Mouse (Mus musculus) liver, postnatal 0 days (tissue): ENCODE results near the gene Dock1. TPM values are rescaled to one million over a fixed set of nuclear protein-coding genes. Genes with fewer than 3 reads are reported as not detected.

Experiments
- ATAC-seq: fragments of 200-750 bp; cut with Nextera tagmentation; 2 replicates; pipeline ENCODE4 v1.8.0; 2017; ENCODE audit warnings: mild to moderate bottlenecking, moderate library complexity
- DNase-seq: peaks from one replicate; pipeline ENCODE4 v3.0.0-alpha.2; 2016
- H3K27ac ChIP-seq: fragments of 300-500 bp; sonication (generic); 2 replicates; pipeline ENCODE4 v1.5.1; 2014; ENCODE audit warnings: antibody characterized with exemption, moderate library complexity, mild to moderate bottlenecking, low read depth
- H3K27me3 ChIP-seq: fragments of 300-500 bp; sonication (generic); 2 replicates; pipeline ENCODE4 v1.6.1; 2014; ENCODE audit warnings: low read length, control low read depth, mixed read lengths; ENCODE audit not compliant: insufficient read depth
- H3K36me3 ChIP-seq: fragments of 300-500 bp; sonication (generic); replicated peaks from 2 replicates; pipeline ENCODE4 v1.6.1; 2014; ENCODE audit warnings: mild to moderate bottlenecking, control low read depth, low read length, moderate library complexity, mixed read lengths; ENCODE audit not compliant: insufficient read depth
- H3K4me1 ChIP-seq: fragments of 300-500 bp; sonication (generic); 2 replicates; pipeline ENCODE4 v1.6.1; 2014; ENCODE audit warnings: antibody characterized with exemption, mild to moderate bottlenecking, control low read depth; ENCODE audit not compliant: insufficient read depth
- H3K4me2 ChIP-seq: fragments of 300-500 bp; sonication (generic); 2 replicates; pipeline ENCODE4 v1.6.1; 2014; ENCODE audit warnings: low read depth, mild to moderate bottlenecking, low read length, moderate library complexity, mixed read lengths
- H3K4me3 ChIP-seq: fragments of 300-500 bp; sonication (generic); 2 replicates; pipeline ENCODE4 v1.5.1; 2014; ENCODE audit warnings: low read depth, low read length
- H3K9ac ChIP-seq: fragments of 300-500 bp; sonication (generic); replicated peaks from 2 replicates; pipeline ENCODE4 v1.6.1; 2014; ENCODE audit warnings: mild to moderate bottlenecking, moderate library complexity
- H3K9me3 ChIP-seq: fragments of 300-500 bp; sonication (generic); 2 replicates; pipeline ENCODE4 v1.6.1; 2016; ENCODE audit warnings: mild to moderate bottlenecking, control low read depth, low read length, mixed read lengths
- CTCF ChIP-seq: sonication (generic); IDR thresholded peaks from 2 replicates; pipeline ENCODE4 v1.5.1; 2016; ENCODE audit warnings: antibody characterized with exemption, low read depth
- EP300 ChIP-seq: IDR thresholded peaks from 2 replicates; pipeline ENCODE4 v1.6.1; 2016; ENCODE audit warnings: antibody characterized with exemption, low read depth, mild to moderate bottlenecking
- WGBS: fragments of 180-500 bp; shearing (Covaris S2); extraction: QIAGEN DNeasy Blood & Tissue Kit; methylation state at CpG from one replicate; pipeline ENCODE4 v1.1.7; 2014; ENCODE audit not compliant: insufficient replicate concordance; 5-methylcytosine and 5-hydroxymethylcytosine counted together
- polyA plus RNA-seq: library from polyadenylated mRNA; unstranded; fragments of >200 nt; fragmentation: Nextera tagmentation; extraction: Ambion mirVana; gene quantifications from 2 replicates; pipeline ENCODE4 v1.2.1, GENCODE M21; 2015

Gene Dock1
- polyA plus RNA-seq, 1 experiment from 2014 or later, result 3.2 TPM

GRCm38 (mm10) chr7:134773761-134774415 lies 103.4 kb downstream of the Dock1 start:
- WGBS, result 71% methylated on average over 6 of the region's 6 CpGs
- DNase-seq (no peak), ATAC-seq (no peak)
- Histone ChIP-seq H3K4me1 (no peaks in the 10 kb centered on the region), H3K4me3 (no peak overlapping the region), H3K27me3 (no peaks in the 10 kb centered on the region), H3K4me2 (no peak overlapping the region), H3K9me3 (no peaks in the 10 kb centered on the region), H3K36me3 (peaks cover 26% of the 10 kb centered on the region), H3K27ac (no peak overlapping the region), H3K9ac (no peak overlapping the region)
- TF ChIP-seq CTCF (no peak), EP300 (no peak)

DNA sequence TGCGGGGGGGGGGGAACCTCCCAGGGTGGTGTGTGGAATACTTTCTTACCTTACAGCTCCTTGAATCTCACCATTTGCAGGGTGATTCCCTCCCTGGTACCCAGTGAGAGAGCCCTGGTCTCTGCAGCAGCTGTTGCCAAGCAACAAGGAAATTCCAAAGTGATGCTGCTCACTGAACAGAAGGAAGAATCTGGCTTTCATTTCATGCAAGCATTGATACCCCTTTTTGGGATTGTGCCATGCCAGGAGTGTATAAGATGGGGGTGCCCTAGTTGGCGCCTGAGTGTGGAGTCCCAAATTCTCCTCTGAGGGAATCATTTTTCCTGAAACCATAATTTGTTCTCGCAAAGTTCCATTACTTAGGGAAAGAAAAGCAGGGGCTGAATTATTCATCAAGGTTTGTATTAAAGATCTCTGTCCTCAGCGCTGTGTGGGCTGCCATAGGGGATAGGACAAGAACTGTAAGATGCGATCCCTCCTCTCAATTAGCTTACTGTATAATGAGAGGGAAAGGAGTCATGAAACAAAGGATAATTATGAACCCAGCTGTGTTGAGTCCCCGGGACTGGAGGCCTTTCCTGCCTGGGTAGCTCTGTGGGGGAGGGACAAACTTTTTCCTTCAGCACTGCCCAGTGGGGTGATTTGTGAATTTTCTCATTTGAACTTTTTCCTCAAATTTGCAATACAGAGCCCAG lies 104.2 kb downstream of the Dock1 start:
- DNase-seq (no peak), ATAC-seq (no peak)
- no peaks in the 10 kb centered on the region for H3K9me3 ChIP-seq
- TF ChIP-seq CTCF, result no peak
- TF ChIP-seq EP300, result no peak
- H3K36me3 ChIP-seq, result peaks cover 26% of the 10 kb centered on the region
- no peaks in the 10 kb centered on the region for H3K4me1 ChIP-seq
- H3K9ac ChIP-seq, result no peak overlapping the region
- H3K27ac ChIP-seq, result no peak overlapping the region
- no peaks in the 10 kb centered on the region for H3K27me3 ChIP-seq
- no peak overlapping the region for H3K4me2 ChIP-seq
- H3K4me3 ChIP-seq, result no peak overlapping the region
- 76% methylated on average over 6 of the region's 6 CpGs for WGBS

- no peak for ATAC-seq
- H3K4me2 ChIP-seq, result no peak overlapping the region
- H3K36me3 ChIP-seq, result peaks cover 26% of the 10 kb centered on the region
- TF ChIP-seq EP300 (no peak), CTCF (no peak)
- WGBS, result 80% methylated on average over 10 of the region's 10 CpGs
- H3K27ac ChIP-seq, result no peak overlapping the region
- no peak for DNase-seq
- H3K4me1 ChIP-seq, result no peaks in the 10 kb centered on the region
- H3K4me3 ChIP-seq, result no peak overlapping the region
- H3K27me3 ChIP-seq, result no peaks in the 10 kb centered on the region
- H3K9ac ChIP-seq, result no peak overlapping the region
- H3K9me3 ChIP-seq, result no peaks in the 10 kb centered on the region
These were observed 105.2 kb downstream of the Dock1 start for GRCm38 (mm10) chr7:134775671-134776070.

- no peak for TF ChIP-seq CTCF
- TF ChIP-seq EP300, result no peak
- Histone ChIP-seq H3K4me1 (no peaks in the 10 kb centered on the region), H3K4me2 (no peak overlapping the region), H3K4me3 (no peak overlapping the region), H3K9ac (no peak overlapping the region), H3K9me3 (no peaks in the 10 kb centered on the region), H3K27me3 (no peaks in the 10 kb centered on the region), H3K27ac (no peak overlapping the region), H3K36me3 (peaks cover 26% of the 10 kb centered on the region)
- DNase-seq (no peak), ATAC-seq (no peak)
- 80% methylated on average over 6 of the region's 6 CpGs for WGBS
These were observed 105.9 kb downstream of the Dock1 start for GRCm38 (mm10) chr7:134776306-134776705.

- no peak for DNase-seq
- WGBS, result 89% methylated on average over 3 of the region's 3 CpGs
These were observed 109.3 kb downstream of the Dock1 start for GRCm38 (mm10) chr7:134779761-134780160.

GRCm38 (mm10) chr7:134787110-134787509 lies 116.7 kb downstream of the Dock1 start:
- Histone ChIP-seq H3K27ac (no peak overlapping the region), H3K36me3 (peaks cover 18% of the 10 kb centered on the region), H3K4me3 (no peak overlapping the region), H3K9me3 (no peaks in the 10 kb centered on the region), H3K27me3 (no peaks in the 10 kb centered on the region), H3K9ac (no peak overlapping the region), H3K4me2 (no peak overlapping the region), H3K4me1 (no peaks in the 10 kb centered on the region)
- WGBS, result 61% methylated on average over 4 of the region's 4 CpGs
- peak; percentile 56; the same call in 1 of the 2 replicates for ATAC-seq
- no peak for TF ChIP-seq EP300
- no peak for TF ChIP-seq CTCF
- no peak for DNase-seq

More at GRCm38 (mm10) chr7:134779761-134780160, 109.3 kb downstream of the Dock1 start:
- Histone ChIP-seq H3K9me3 (no peaks in the 10 kb centered on the region), H3K4me1 (no peaks in the 10 kb centered on the region), H3K27me3 (no peaks in the 10 kb centered on the region), H3K36me3 (peaks cover 25% of the 10 kb centered on the region), H3K27ac (no peak overlapping the region), H3K9ac (no peak overlapping the region), H3K4me2 (no peak overlapping the region), H3K4me3 (no peak overlapping the region)
- TF ChIP-seq CTCF (no peak), EP300 (no peak)
- no peak for ATAC-seq
